In genomic region chr5:133776591-133776990, GRCm38 (mm10) we compare ENCODE assay signal across 19 mouse cellular contexts.
"Had no signal": no experiment of that assay in that cellular context is flagged by ENCODE, and none has a peak within 500 bp of the region (broad histone marks: within the 10 kb centered on the region; RNA-seq: fewer than 3 reads in every experiment).

No protein-coding gene starts in this region.

- H3K9ac ChIP-seq: limb, embryonic 12.5 days; limb, embryonic 15.5 days; liver, embryonic 14.5 days; liver, postnatal 0 days; lung, embryonic 15.5 days; midbrain, embryonic 12.5 days; neural tube, embryonic 12.5 days; neural tube, embryonic 15.5 days had no signal

- H3K36me3 ChIP-seq: limb, embryonic 12.5 days; limb, embryonic 15.5 days; lung, embryonic 15.5 days; midbrain, embryonic 12.5 days; neural tube, embryonic 12.5 days; neural tube, embryonic 15.5 days had no signal

- DNase-seq: kidney, adult 18-20 months; kidney, adult 9 months; kidney, postnatal 14 days; kidney, postnatal 4 days; left cerebral cortex, postnatal 4 days; liver, postnatal 0 days; lung, postnatal 14 days; lung, postnatal 4 days; thymus, adult 2 months; thymus, postnatal 14 days; thymus, postnatal 4 days had no signal

- ATAC-seq: liver, postnatal 0 days had no signal

- H3K27ac ChIP-seq: limb, embryonic 12.5 days; limb, embryonic 15.5 days; liver, embryonic 14.5 days; lung, embryonic 15.5 days; midbrain, embryonic 12.5 days; neural tube, embryonic 12.5 days; neural tube, embryonic 15.5 days had no signal

- H3K4me2 ChIP-seq: limb, embryonic 12.5 days; limb, embryonic 15.5 days; liver, embryonic 11.5 days; lung, embryonic 15.5 days; midbrain, embryonic 12.5 days; neural tube, embryonic 12.5 days; neural tube, embryonic 15.5 days had no signal

- H3K27me3 ChIP-seq: limb, embryonic 12.5 days; limb, embryonic 15.5 days; lung, embryonic 15.5 days; midbrain, embryonic 12.5 days; neural tube, embryonic 12.5 days; neural tube, embryonic 15.5 days had no signal

- H3K4me3 ChIP-seq: limb, embryonic 12.5 days; limb, embryonic 15.5 days; lung, embryonic 15.5 days; midbrain, embryonic 12.5 days; neural tube, embryonic 12.5 days; neural tube, embryonic 15.5 days had no signal

- H3K4me1 ChIP-seq: limb, embryonic 12.5 days; limb, embryonic 15.5 days; lung, embryonic 15.5 days; midbrain, embryonic 12.5 days; neural tube, embryonic 12.5 days; neural tube, embryonic 15.5 days had no signal

- H3K9me3 ChIP-seq: limb, embryonic 12.5 days; limb, embryonic 15.5 days; lung, embryonic 15.5 days; midbrain, embryonic 12.5 days; neural tube, embryonic 12.5 days; neural tube, embryonic 15.5 days had no signal
